Mouse (Mus musculus) fat pad, adult 2 months (tissue): ENCODE results near the gene Slc9a1.

Experiments used
- DNase-seq: peaks from one replicate; pipeline ENCODE4 v3.0.0-alpha.2; 2011; ENCODE audit warnings: low read depth, low spot score; ENCODE audit errors: extremely low read depth

The Slc9a1 gene

DNA sequence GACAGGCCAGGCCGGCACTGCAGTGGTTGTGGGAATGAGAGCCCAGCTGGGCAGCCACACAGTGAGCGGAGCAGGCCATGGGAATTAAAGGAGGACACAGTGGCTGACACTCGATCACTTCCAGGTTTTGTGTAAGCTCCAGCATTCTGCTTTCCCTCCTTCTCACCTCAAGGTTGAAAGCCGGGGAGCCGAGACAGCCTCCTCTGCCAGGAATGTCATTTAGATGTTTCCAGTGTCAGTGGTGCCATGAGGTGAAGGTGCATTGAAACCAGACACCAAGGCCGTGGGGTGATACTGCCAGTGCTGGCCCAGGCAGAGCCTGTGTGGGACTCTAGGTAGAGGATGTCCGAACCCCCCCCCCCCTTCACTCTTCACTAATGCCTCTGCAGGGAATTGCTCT lies 30.6 kb downstream of the Slc9a1 start:
- no peak for DNase-seq

DNA sequence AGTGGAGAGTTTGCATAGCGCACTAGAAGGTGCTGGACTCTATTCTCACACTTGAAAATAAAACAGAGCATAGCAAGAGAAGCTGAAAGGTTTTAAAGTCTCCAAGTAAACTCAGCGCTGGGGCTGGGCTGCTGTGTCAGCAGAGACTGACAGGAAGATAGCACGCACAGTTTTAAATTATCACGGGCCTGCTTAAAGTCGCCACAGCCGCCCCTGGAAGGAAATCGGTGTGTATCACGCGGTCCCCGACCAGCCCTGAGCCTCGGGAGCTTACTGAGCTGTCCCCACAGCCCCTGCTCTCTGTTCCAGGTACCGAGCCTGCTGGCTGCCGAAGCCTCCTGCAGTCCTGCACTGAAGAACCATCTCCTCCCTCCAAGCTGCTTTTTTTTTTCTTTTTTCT lies 32.5 kb downstream of the Slc9a1 start:
- no peak for DNase-seq

DNA sequence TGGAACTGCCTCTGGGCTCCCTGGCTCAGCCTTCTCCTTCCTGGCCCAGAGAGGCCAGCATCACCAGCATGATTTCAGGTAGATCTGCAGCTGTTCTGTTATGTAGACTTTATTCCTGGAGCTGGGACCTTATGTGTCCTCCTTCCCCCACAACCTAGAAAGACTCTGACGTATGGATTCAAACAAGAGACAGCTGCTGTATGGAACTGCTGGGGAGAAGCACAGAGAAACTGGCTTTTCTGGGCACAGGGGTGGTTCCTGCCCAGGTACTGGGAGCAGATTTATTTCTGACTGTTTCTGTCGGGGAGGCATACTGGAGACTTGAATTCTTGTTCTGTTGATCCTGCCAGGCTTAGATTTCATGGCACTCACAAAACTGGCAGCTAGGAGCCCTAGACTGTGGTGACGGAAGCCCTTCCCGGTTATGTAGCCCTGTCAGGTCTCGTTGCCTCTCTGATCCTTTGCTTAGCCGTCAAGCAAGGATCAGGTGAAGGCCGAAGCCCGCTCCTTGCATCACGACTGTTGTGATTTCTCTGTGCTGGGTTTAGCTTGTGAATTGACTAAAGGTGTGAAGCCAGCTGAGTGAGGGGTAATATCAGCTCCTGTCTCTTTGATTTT lies 34.2 kb downstream of the Slc9a1 start:
- DNase-seq, result no peak

DNA sequence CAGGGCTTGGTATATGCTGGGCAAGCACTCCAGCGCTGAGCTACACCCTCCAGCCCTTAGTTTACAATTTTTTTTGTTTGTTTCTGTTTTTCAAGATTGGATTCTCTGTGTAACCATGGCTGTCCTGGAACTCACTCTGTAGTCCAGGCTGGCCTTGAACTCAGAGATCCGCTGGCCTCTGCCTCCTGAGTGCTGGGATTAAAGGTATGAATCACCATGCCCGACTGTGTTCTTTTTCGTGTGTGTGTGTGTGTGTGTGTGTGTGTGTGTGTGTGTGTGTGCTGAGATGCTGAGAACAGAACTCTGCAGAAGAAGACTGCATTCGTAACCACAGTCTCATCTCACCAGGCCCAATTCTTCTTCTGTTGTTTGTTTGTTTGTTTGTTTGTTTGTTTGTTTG lies 34.8 kb downstream of the Slc9a1 start:
- no peak for DNase-seq

- no peak for DNase-seq
Measured at GRCm38 (mm10) chr4:133406313-133407056, 37.0 kb downstream of the Slc9a1 start.

DNA sequence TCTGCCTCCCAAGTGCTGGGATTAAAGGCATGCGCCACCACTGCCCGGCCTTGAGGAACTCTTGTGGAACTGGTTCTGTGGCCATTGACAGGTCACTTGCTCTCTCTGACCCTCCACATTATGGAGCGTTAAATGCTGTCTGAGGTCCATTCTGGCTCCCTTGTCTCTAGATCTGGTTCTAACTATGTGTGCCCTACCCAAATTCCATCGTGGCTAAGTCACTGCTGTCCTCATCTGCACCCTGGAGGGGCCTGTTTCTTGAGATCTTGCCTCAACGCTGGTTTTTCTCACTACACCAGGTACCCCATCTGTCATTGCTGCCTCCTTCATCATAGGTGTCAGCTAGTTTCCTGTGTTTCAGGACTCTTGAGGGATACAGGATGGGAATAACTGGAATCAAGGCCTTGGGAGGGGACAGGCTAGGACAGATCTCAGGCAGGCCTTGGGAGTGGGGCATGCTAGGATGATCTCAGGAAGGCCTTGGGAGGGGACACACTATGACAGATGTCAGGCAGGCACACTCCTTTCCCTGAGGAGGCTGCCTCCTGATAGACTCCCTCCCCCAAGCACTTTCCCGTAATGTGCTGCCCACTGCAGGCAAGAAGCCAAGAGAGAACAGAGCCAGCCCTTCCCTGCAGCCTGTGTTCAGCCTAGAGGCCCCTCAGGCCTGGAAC lies 37.7 kb downstream of the Slc9a1 start:
- no peak for DNase-seq

- no peak for DNase-seq
Measured at GRCm38 (mm10) chr4:133408006-133408405, 38.5 kb downstream of the Slc9a1 start.

- DNase-seq, result no peak
Measured at GRCm38 (mm10) chr4:133410994-133411393, 41.5 kb downstream of the Slc9a1 start.

DNA sequence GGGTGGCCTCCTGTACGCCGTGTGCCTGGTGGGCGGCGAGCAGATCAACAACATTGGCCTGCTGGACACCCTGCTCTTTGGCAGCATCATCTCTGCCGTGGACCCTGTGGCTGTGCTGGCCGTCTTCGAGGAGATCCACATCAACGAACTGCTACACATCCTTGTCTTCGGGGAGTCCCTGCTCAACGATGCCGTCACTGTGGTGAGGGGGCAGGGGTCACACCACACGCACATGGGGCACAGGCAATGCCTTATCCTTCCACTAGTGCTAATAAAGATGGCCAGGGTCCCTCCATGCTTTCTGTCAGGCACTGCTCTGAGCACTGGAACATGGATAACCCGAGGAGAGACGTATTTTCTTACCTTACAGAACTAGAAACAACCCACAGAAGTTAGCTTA lies 42.6 kb downstream of the Slc9a1 start:
- DNase-seq, result no peak

GRCm38 (mm10) chr4:133412575-133413540 lies 43.4 kb downstream of the Slc9a1 start:
- no peak for DNase-seq

DNA sequence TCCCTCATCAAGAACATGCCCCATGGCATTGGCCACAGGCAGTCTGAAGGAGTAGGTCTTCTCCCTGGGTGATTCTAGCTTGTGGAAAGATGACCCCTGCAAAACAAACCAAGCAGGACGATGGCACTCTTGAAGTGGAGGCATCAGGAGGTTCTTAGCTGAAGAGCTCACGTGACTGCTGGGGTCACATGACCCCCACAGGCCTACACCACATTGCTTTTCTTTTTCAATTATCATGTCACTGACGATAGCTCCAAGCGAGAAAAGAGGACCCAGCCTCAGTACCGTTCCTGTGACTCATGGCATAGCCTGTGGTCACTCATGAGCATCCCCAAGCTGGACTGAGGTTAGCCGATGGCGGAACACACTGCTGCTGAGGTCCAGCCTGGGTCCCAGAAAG lies 44.1 kb downstream of the Slc9a1 start:
- DNase-seq, result no peak

DNA sequence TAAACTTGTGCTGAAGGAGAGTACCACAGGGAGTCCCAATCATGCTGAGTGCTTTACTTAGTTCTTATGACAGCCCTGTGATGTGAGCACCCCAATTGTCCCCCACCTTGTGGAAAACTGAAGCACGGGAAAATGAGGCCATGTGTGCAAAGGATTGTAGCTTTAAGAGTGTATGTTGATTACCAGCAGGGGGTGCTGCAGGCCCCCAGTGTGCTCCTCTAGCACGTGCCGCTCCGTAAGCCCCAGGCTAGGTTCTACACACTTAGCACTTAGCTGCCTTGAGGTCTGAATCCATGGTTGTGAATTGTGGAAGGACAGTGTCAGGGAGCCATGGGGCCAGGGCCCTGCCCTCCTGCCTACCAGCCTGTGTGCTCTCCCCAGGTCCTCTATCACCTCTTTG lies 45.4 kb downstream of the Slc9a1 start:
- DNase-seq, result no peak

- no peak for DNase-seq
Measured at GRCm38 (mm10) chr4:133419312-133420004, 50.0 kb downstream of the Slc9a1 start.

GRCm38 (mm10) chr4:133421989-133422388 lies 52.5 kb downstream of the Slc9a1 start:
- DNase-seq, result no peak

DNA sequence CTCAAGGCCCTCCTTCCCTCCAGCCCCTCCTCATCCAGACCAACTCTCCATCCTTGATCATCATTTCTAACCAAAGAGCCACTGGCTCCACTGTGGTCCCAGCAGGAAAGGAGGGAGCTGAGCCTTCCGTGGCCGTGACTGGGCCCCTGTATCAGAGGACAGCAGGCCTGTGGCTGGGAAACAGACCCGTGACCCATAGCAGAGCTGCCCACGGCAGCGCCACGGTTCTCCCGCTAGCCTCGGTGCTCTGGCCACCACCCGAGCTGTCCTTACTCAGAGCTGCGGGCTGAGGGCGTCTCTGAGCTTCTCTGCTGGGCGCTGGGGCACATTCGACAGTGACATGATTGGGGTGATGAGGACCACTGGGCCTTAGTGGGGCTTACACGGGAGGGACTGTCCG lies 53.1 kb downstream of the Slc9a1 start:
- DNase-seq, result no peak

DNA sequence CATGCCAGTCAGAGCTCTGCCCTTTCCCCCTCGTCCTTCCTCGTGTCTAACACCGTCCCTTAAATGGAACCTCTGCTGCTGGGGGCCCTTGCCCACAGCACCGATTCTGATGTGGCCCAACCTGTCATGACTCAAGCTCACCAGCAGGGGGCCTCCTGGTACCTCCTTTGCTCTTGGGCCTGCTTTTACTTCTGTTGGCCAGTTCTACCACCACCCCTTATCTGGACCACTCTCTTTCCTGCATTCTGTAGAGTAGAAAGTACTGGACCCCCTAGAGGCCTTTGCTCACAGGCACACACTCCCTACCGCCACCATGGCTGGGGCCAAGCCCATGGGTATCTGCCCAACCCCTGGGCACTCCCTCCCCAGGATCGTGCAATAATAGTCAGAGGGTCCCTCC lies 53.6 kb downstream of the Slc9a1 start:
- no peak for DNase-seq

DNA sequence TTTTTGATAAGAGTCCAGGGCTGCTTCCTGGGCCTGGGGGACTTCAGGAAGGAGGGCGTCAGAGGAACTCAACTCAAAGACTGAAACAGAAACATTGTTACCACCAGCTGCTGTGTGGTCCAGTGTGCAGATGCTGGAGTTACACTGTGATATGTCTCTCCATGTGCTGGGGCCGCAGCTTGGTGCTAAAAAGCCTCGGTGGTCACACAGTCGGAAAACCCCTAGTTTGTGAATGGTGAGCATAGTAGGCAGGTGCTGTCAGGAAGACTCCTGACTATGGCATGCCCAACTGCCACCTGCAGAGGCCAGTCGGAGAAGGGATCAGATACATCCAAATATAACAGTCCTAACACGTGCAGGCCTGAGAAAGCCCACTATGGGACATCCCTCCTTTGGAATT lies 54.2 kb downstream of the Slc9a1 start:
- no peak for DNase-seq

GRCm38 (mm10) chr4:133424100-133424499 lies 54.6 kb downstream of the Slc9a1 start:
- DNase-seq, result no peak

DNA sequence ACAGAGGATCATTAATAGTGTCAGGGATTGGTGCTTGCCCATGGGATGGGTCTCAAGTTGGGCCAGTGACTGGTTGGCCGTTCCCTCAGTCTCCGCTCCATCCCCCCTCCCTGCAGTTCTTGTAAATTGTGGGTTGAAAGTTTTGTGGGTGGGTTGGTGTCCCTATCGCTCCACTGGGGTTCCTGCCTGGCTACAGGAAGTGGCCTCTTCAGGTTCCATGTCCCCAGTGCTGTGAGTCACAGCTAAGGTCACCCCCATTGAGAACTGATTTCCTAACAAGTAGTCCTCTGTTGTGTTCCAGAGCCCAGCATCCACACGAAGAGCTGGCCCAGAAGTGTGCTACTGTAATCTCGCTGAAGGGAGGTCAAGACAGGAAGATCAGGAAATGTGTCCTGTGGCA lies 56.6 kb downstream of the Slc9a1 start:
- DNase-seq, result no peak

DNA sequence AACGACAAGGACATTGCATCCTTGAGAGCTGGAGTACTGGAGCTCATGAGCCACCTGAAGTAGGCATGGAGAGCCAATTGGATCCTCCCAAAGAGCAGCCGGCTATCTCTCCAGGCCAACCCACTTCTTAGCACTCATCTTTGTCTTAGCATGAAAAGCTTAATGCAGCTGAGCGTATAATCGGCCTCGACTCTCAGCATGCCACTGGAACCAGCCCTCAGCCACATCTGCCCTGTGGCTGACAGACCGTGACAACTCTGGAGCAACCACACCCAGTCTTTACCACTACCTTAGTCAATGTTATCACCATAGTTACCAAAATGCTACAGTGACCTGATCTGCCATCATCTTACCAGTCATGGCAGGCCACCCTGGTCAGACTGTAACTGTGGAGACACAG lies 62.0 kb downstream of the Slc9a1 start:
- no peak for DNase-seq
